Mouse (Mus musculus): ENCODE measurements at regions not wholly inside any gene's neighbourhood (a gene's known extent, or its start where the extent isn't known, plus 50 kb on each side); places are given as distances from the start of the nearest gene placed in this dataset.

DNA sequence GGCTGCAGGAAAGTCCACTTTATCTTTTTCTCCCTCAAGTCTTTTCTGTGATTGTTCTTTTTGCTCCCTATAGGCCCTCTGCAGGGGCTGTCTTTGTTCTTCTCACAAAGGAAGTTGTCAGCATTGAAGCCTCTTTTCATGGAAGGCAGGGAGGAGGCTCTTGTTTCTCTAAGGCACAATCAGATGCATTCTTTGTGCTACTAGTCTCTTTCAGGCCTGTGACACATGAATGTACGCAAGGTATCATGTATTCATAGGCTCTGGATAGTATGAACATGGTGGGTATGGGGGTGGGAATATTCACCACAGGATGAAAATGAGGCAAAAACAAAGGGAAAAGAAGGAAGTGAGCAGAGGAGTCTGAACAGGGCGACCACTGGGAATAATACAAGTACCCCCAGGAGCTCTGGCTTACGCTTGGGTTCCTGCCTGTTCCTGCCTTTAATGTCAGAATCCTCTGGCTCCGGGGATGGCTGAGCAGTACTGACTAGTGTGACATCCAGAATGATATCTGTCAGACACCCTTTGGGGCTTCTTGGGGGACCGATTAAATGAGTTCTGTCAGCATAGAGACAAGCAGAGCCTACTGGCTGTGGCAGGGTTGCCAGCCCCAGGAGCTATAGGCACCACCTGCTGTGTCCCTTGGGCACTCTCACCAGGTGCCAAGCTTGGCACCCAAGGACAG, 583.7 kb upstream of the Plxna2 start:
- no peak for TF ChIP-seq GATA1 (IDR thresholded peaks at IDR 0.05; ENCODE audit: low read length)
- no peak for TF ChIP-seq TAL1 (IDR thresholded peaks at IDR 0.05; ENCODE audit: low read length)
